Mouse (Mus musculus) megakaryocyte-erythroid progenitor cell, adult 5-6 weeks (primary cell): ENCODE data around the gene Slc13a4. TPM values are rescaled to one million over a fixed set of nuclear protein-coding genes. Genes with fewer than 3 reads are reported as not detected.

ENCODE experiments used
- total RNA-seq, 2 experiments: library from RNA; stranded (forward) in 1 of 2; stranded (reverse) in 1 of 2; fragments of 200-1000, 215-1000 nt in 1 of 2; fragments of >200 nt in 1 of 2; fragmentation: Nextera tagmentation in 1 of 2; gene quantifications; 2 replicates each; pipeline ENCODE4 v1.2.3; 2014 to 2017

Slc13a4 gene
- total RNA-seq, 2 experiments from 2014 or later = not detected

Other genes starting within 250 kb of the Slc13a4 start
- 52.1 and 64.5 TPM in 2 replicates for gene Cnot4, start 174.4 kb downstream of the Slc13a4 start, total RNA-seq (2014; fragmentation: Nextera tagmentation)
- 27.9 and 34.1 TPM in 2 replicates for gene Cnot4, start 174.4 kb downstream of the Slc13a4 start, total RNA-seq (2017)
- 73.9 and 113 TPM in 2 replicates for gene Nup205, start 130.7 kb downstream of the Slc13a4 start, total RNA-seq (2014; fragmentation: Nextera tagmentation)
- 100 and 110 TPM in 2 replicates for gene Nup205, start 130.7 kb downstream of the Slc13a4 start, total RNA-seq (2017)
- not detected in 2 replicates for gene Fam180a, start 18.0 kb upstream of the Slc13a4 start, total RNA-seq (2014; fragmentation: Nextera tagmentation)
- gene Fam180a, start 18.0 kb upstream of the Slc13a4 start, total RNA-seq (2017) = not detected in 2 replicates
- gene Mtpn, start 231.8 kb upstream of the Slc13a4 start, total RNA-seq (2014; fragmentation: Nextera tagmentation) = 67.6 and 81.6 TPM in 2 replicates
- 102 and 115 TPM in 2 replicates for gene Mtpn, start 231.8 kb upstream of the Slc13a4 start, total RNA-seq (2017)